ENCODE assay signal across 9 mouse cellular contexts in the genomic region with DNA sequence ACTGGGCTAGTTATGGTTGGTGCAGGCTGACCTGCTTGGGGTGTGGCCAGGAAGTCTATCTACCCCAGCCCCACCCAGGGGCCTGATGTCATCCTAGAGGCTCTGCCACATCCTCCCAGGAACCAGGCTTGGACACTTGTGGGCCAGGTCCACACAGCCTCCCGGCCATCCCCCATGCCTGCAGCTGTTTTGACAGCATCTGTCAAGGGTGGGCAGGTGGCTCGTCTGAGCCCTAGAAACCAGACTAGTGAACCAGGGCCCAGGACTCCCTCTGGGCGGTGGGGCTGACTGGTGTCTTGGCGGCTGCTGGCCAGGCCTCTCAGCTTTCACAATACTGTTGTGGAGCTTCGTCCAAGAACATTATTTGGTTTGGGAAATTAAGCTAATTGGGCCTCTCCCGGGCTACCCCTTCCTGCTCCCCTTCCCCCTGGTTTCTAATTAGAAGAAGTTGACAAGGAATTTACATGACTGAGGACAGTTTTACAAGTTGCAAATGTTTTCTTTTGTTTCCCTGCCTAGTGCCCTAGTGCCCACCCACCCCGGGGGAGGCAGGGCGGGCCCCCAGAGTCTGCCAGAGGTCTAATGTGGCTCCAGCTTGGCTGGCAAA. TPM values are rescaled to one million over a fixed set of nuclear protein-coding genes. Genes with fewer than 3 reads are reported as not detected.
DNase-seq lines count a peak whose midpoint lies in the region; ATAC-seq and TF ChIP-seq lines count a peak whose summit lies in the region.
"Had no signal": no experiment of that assay in that cellular context is flagged by ENCODE, and none has a peak within 500 bp of the region (broad histone marks: within the 10 kb centered on the region; RNA-seq: fewer than 3 reads in every experiment).

No protein-coding gene starts in this region.

- WGBS in midbrain, embryonic 10.5 days, result 78% methylated on average over 8 of the region's 8 CpGs
- 62% methylated on average over 8 of the region's 8 CpGs for WGBS in midbrain, postnatal 0 days
- WGBS in embryonic facial prominence, embryonic 15.5 days, result 46% methylated on average over 8 of the region's 8 CpGs

- H3K27ac ChIP-seq in midbrain, embryonic 10.5 days (replicated peaks), result 0 out of 2 replicates have a peak overlapping the region, but pooled peaks have one; percentile 14
- no peak overlapping the region for H3K27ac ChIP-seq in midbrain, postnatal 0 days (ENCODE audit: low read depth, low read length)
- peak overlapping the region; percentile 9; the same call in 1 of the 2 replicates for H3K27ac ChIP-seq in embryonic facial prominence, embryonic 15.5 days (replicated peaks)

- H3K9me3 ChIP-seq in midbrain, embryonic 10.5 days (replicated peaks), result no peaks in the 10 kb centered on the region
- H3K9me3 ChIP-seq in midbrain, postnatal 0 days (ENCODE audit: low read length), result no peaks in the 10 kb centered on the region
- no peaks in the 10 kb centered on the region for H3K9me3 ChIP-seq in embryonic facial prominence, embryonic 15.5 days (replicated peaks)
- H3K9me3 ChIP-seq: megakaryocyte, embryonic 14.5 days had no signal

- TF ChIP-seq CTCF in midbrain, postnatal 0 days (IDR thresholded peaks at IDR 0.05), result no peak

- no peak for DNase-seq in midbrain, embryonic 10.5 days (ENCODE audit: low spot score)
- no peak for DNase-seq in midbrain, postnatal 0 days (ENCODE audit: low spot score)
- DNase-seq in heart, postnatal 36 days, result peak; percentile 37 to 58
- DNase-seq in lung, postnatal 10 days, result peak; percentile 70
- no peak for DNase-seq in natural killer cell, adult 2 months (ENCODE audit: low spot score in 2 of 2)
- no peak for DNase-seq in ovary, postnatal 36 days (ENCODE audit: low spot score)

- no peak overlapping the region for H3K4me2 ChIP-seq in midbrain, postnatal 0 days (ENCODE audit: low read depth, low read length, poor library complexity, severe bottlenecking)
- no peak overlapping the region for H3K4me2 ChIP-seq in embryonic facial prominence, embryonic 15.5 days (replicated peaks)

- H3K4me3 ChIP-seq in midbrain, embryonic 10.5 days, result no peak overlapping the region
- no peak overlapping the region for H3K4me3 ChIP-seq in midbrain, postnatal 0 days (ENCODE audit: low read depth, low read length)
- H3K4me3 ChIP-seq in embryonic facial prominence, embryonic 15.5 days (replicated peaks), result no peak overlapping the region
- H3K4me3 ChIP-seq: megakaryocyte, embryonic 14.5 days had no signal

- H3K9ac ChIP-seq in midbrain, postnatal 0 days (replicated peaks; ENCODE audit: low read length, poor library complexity, severe bottlenecking), result no peak overlapping the region
- H3K9ac ChIP-seq in embryonic facial prominence, embryonic 15.5 days, result no peak overlapping the region

- no peak for ATAC-seq in midbrain, postnatal 0 days (ENCODE audit: low FRiP score)
- peak; percentile 78 for ATAC-seq in embryonic facial prominence, embryonic 15.5 days (ENCODE audit: insufficient number of reproducible peaks, low FRiP score, low TSS enrichment, low read depth)
- no peak for ATAC-seq in granulocyte monocyte progenitor cell, adult 5-6 weeks (replicated peaks; ENCODE audit: poor library complexity, severe bottlenecking)

- H3K4me1 ChIP-seq in midbrain, embryonic 10.5 days, result peaks cover 39% of the 10 kb centered on the region
- peaks cover 12% of the 10 kb centered on the region; the same call in 1 of the 2 replicates for H3K4me1 ChIP-seq in midbrain, postnatal 0 days (ENCODE audit: insufficient read depth, low read length)
- peaks cover 50% of the 10 kb centered on the region for H3K4me1 ChIP-seq in embryonic facial prominence, embryonic 15.5 days

- no peaks in the 10 kb centered on the region for H3K27me3 ChIP-seq in midbrain, embryonic 10.5 days (ENCODE audit: low read depth, poor library complexity, severe bottlenecking)
- no peaks in the 10 kb centered on the region for H3K27me3 ChIP-seq in midbrain, postnatal 0 days (ENCODE audit: insufficient read depth, low read length)
- H3K27me3 ChIP-seq in embryonic facial prominence, embryonic 15.5 days, result no peaks in the 10 kb centered on the region

- H3K36me3 ChIP-seq in midbrain, embryonic 10.5 days, result peaks cover 99% of the 10 kb centered on the region
- peaks cover 33% of the 10 kb centered on the region for H3K36me3 ChIP-seq in midbrain, postnatal 0 days (ENCODE audit: insufficient read depth, low read length)
- H3K36me3 ChIP-seq in embryonic facial prominence, embryonic 15.5 days, result peaks cover 34% of the 10 kb centered on the region

- intact Hi-C loops in heart, postnatal 36 days (cut with DNase I), result no loop called here

RNA-seq across cellular contexts. Expression of gene Bahcc1, which starts 36.9 kb away (rescaled TPM):
- 14.3 and 16.6 TPM in 2 replicates for polyA plus RNA-seq in midbrain, embryonic 10.5 days (2016; fragmentation: Nextera tagmentation; extraction: Ambion mirVana)
- total RNA-seq in midbrain, postnatal 0 days (2014; rRNA removed), result 39.9 and 49.8 TPM in 2 replicates
- 5.9 and 9.5 TPM in 2 replicates for polyA plus RNA-seq in midbrain, postnatal 0 days (2015; fragmentation: Nextera tagmentation; extraction: Ambion mirVana)
- 7.9 and 9.3 TPM in 2 replicates for polyA plus RNA-seq in embryonic facial prominence, embryonic 15.5 days (2015; fragmentation: Nextera tagmentation; extraction: Ambion mirVana)
- 10 to 100 TPM in 1 of 2 experiments, 1 to 10 TPM in 1; 8.5 to 11.2 TPM for total RNA-seq in heart, postnatal 36 days (2021)
- 22.5 and 22.9 TPM in 2 replicates for total RNA-seq in granulocyte monocyte progenitor cell, adult 5-6 weeks (2014; fragmentation: Nextera tagmentation)
- 4.7 and 5.9 TPM in 2 replicates for total RNA-seq in granulocyte monocyte progenitor cell, adult 5-6 weeks (2017)

Comparison
In these comparisons a context has a peak if more than half of its experiments do, and no peak if none do; other contexts are left out.
1. DNase-seq: peak in heart, postnatal 36 days (2 of 2) and lung, postnatal 10 days (single experiment); none in midbrain, embryonic 10.5 days (single experiment), midbrain, postnatal 0 days (single experiment), natural killer cell, adult 2 months (0 of 2) and ovary, postnatal 36 days (single experiment).